ENCODE assay signal across 8 mouse cellular contexts in the genomic region with DNA sequence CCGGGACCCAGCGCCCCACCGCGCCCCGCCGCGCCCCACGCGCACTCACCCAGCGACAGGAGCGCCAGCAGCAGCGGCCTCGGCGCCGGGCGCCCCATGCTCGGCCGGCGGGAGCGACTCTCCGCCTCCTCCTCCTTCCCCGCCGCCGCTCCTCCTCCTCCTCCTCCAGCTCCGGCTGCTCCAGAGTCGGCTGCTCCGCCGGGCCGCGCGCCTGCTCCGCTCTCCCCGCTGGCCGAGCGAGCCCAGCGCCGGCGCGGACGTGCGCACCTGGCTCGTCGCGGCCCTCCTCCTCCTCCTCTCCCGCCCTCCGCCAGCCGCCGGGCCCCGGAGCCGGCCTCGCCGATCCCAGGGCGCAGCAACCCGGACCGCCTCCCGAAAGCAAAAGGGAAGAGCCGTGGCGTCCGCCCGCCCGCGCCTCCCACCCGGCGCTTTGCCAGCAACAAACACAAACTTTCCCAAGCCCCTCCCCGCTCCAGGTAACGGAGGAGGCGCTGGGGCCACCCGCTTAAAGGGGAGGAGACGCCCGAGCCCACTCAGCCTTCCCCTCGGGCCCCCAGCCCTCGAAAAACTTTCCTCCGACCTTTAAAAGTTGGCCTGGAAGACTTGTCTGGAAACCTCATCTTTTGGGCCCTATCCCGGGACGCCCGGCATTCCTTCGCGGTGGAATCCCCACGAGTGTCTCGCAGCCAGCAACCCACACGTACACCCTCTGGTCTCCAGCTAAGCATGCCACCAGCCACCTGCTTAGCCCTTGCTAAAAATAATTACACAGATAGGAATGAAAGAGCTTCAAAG. TPM values are rescaled to one million over a fixed set of nuclear protein-coding genes. Genes with fewer than 3 reads are reported as not detected.
A peak's percentile ranks its signal among the peaks of the same experiment; 100 is the strongest.
DNase-seq lines count a peak whose midpoint lies in the region; ATAC-seq and TF ChIP-seq lines count a peak whose summit lies in the region.

A gene (minus strand): TSS at position 236 of the 795 bp plus-strand sequence.

- no peak for DNase-seq in layer of hippocampus, adult 8-10 months (ENCODE audit: low spot score in 2 of 2)
- no peak for DNase-seq in layer of hippocampus, adult 9-11 months
- DNase-seq in midbrain, embryonic 14.5 days: peak; percentile 80
- peak; percentile 90 for DNase-seq in stomach, postnatal 0 days (ENCODE audit: low spot score)

- peak within 1 kb of the TSS; percentile 33 for H3K4me3 ChIP-seq in cortical plate, adult 2 months (ENCODE audit: insufficient read depth, low read length)
- H3K4me3 ChIP-seq in intestine, embryonic 15.5 days (replicated peaks): peak within 1 kb of the TSS; percentile 88
- peak within 1 kb of the TSS; percentile 90 for H3K4me3 ChIP-seq in limb, embryonic 13.5 days
- peak within 1 kb of the TSS; percentile 66 for H3K4me3 ChIP-seq in midbrain, embryonic 14.5 days (replicated peaks; ENCODE audit: low read depth, low read length)
- H3K4me3 ChIP-seq in stomach, postnatal 0 days (ENCODE audit: low read depth, low read length): peak within 1 kb of the TSS; percentile 77

- WGBS in intestine, embryonic 15.5 days: 1% methylated on average over 62 of the region's 81 CpGs
- 1% methylated on average over 55 of the region's 81 CpGs for WGBS in limb, embryonic 13.5 days
- under 1% methylated on average over 63 of the region's 81 CpGs for WGBS in midbrain, embryonic 14.5 days
- 1% methylated on average over 37 of the region's 81 CpGs for WGBS in stomach, postnatal 0 days

- H3K9ac ChIP-seq in intestine, embryonic 15.5 days: peak within 1 kb of the TSS; percentile 82
- peak within 1 kb of the TSS; percentile 96 for H3K9ac ChIP-seq in limb, embryonic 13.5 days
- peak within 1 kb of the TSS; percentile 88 for H3K9ac ChIP-seq in midbrain, embryonic 14.5 days (replicated peaks; ENCODE audit: low read length)
- H3K9ac ChIP-seq in stomach, postnatal 0 days (ENCODE audit: low read length): peak within 1 kb of the TSS; percentile 89

- ATAC-seq in granulocyte monocyte progenitor cell, adult 5-6 weeks (replicated peaks; ENCODE audit: poor library complexity, severe bottlenecking): peak; percentile 65
- peak; percentile 77 for ATAC-seq in intestine, embryonic 15.5 days
- peak; percentile 84 for ATAC-seq in limb, embryonic 13.5 days (ENCODE audit: low FRiP score, low read depth)
- peak; percentile 73 for ATAC-seq in midbrain, embryonic 14.5 days (ENCODE audit: low FRiP score, low TSS enrichment)
- ATAC-seq in stomach, postnatal 0 days (ENCODE audit: low FRiP score, low TSS enrichment): peak; percentile 69

- 0 out of 2 replicates have a peak, but pooled peaks cover 1% of the 10 kb centered on the region for H3K4me1 ChIP-seq in cortical plate, adult 2 months (ENCODE audit: control insufficient read depth, insufficient read depth, low read length)
- H3K4me1 ChIP-seq in intestine, embryonic 15.5 days (replicated peaks): peaks cover 27% of the 10 kb centered on the region
- H3K4me1 ChIP-seq in limb, embryonic 13.5 days: peaks cover 51% of the 10 kb centered on the region
- H3K4me1 ChIP-seq in midbrain, embryonic 14.5 days (ENCODE audit: control insufficient read depth, insufficient read depth, low read length): peaks cover 42% of the 10 kb centered on the region
- peaks cover 14% of the 10 kb centered on the region for H3K4me1 ChIP-seq in stomach, postnatal 0 days (replicated peaks; ENCODE audit: control insufficient read depth, insufficient read depth)

- H3K36me3 ChIP-seq in intestine, embryonic 15.5 days: no peaks in the 10 kb centered on the region
- H3K36me3 ChIP-seq in limb, embryonic 13.5 days: no peaks in the 10 kb centered on the region
- H3K36me3 ChIP-seq in midbrain, embryonic 14.5 days (ENCODE audit: control insufficient read depth, insufficient read depth, low read length): no peaks in the 10 kb centered on the region
- H3K36me3 ChIP-seq in stomach, postnatal 0 days (ENCODE audit: control insufficient read depth, insufficient read depth, low read length): no peaks in the 10 kb centered on the region

- TF ChIP-seq CTCF in cortical plate, adult 2 months (IDR thresholded peaks at IDR 0.05; ENCODE audit: extremely low read depth, insufficient read depth, low read length): no peak
- no peak for TF ChIP-seq CTCF in stomach, postnatal 0 days (IDR thresholded peaks at IDR 0.05; ENCODE audit: low read depth)

- H3K4me2 ChIP-seq in intestine, embryonic 15.5 days (replicated peaks): peak within 1 kb of the TSS; percentile 77
- peak within 1 kb of the TSS; percentile 82 for H3K4me2 ChIP-seq in limb, embryonic 13.5 days (replicated peaks)
- peak within 1 kb of the TSS; percentile 92 for H3K4me2 ChIP-seq in midbrain, embryonic 14.5 days (ENCODE audit: low read length)
- peak within 1 kb of the TSS; percentile 88 for H3K4me2 ChIP-seq in stomach, postnatal 0 days (replicated peaks; ENCODE audit: low read depth)

- no peaks in the 10 kb centered on the region for H3K9me3 ChIP-seq in intestine, embryonic 15.5 days
- no peaks in the 10 kb centered on the region for H3K9me3 ChIP-seq in limb, embryonic 13.5 days
- no peaks in the 10 kb centered on the region for H3K9me3 ChIP-seq in midbrain, embryonic 14.5 days (ENCODE audit: control insufficient read depth, low read length)
- H3K9me3 ChIP-seq in stomach, postnatal 0 days (ENCODE audit: control insufficient read depth, low read length): no peaks in the 10 kb centered on the region

- 0 out of 2 replicates have a peak within 1 kb of the TSS, but pooled peaks have one; percentile 37 for H3K27ac ChIP-seq in cortical plate, adult 2 months (ENCODE audit: insufficient read depth, low read length)
- peak within 1 kb of the TSS; percentile 92 for H3K27ac ChIP-seq in intestine, embryonic 15.5 days
- H3K27ac ChIP-seq in limb, embryonic 13.5 days: peak within 1 kb of the TSS; percentile 90
- peak within 1 kb of the TSS; percentile 70 for H3K27ac ChIP-seq in midbrain, embryonic 14.5 days (replicated peaks; ENCODE audit: low read depth, low read length)
- H3K27ac ChIP-seq in stomach, postnatal 0 days (replicated peaks): peak within 1 kb of the TSS; percentile 96

- H3K27me3 ChIP-seq in intestine, embryonic 15.5 days (replicated peaks): no peaks in the 10 kb centered on the region
- H3K27me3 ChIP-seq in limb, embryonic 13.5 days: no peaks in the 10 kb centered on the region
- peaks cover 6% of the 10 kb centered on the region; the same call in 1 of the 2 replicates for H3K27me3 ChIP-seq in midbrain, embryonic 14.5 days (ENCODE audit: control insufficient read depth, insufficient read depth, low read length)
- H3K27me3 ChIP-seq in stomach, postnatal 0 days (ENCODE audit: control insufficient read depth, insufficient read depth, low read length): no peaks in the 10 kb centered on the region

- TF ChIP-seq EP300 in stomach, postnatal 0 days (optimal IDR thresholded peaks at IDR 0.05): no peak

- TF ChIP-seq POLR2A in cortical plate, adult 2 months (IDR thresholded peaks at IDR 0.05; ENCODE audit: extremely low read depth, insufficient read depth, low read length): no peak

RNA-seq across cellular contexts. Expression of the gene that starts here (rescaled TPM):
- total RNA-seq in layer of hippocampus, adult 8-10 months (2022): 10 to 100 TPM; 10.8 to 14.7 (median 12.3) TPM
- 11.0 and 12.0 TPM in 2 replicates for polyA plus RNA-seq in cortical plate, adult 2 months (2012; rRNA removed)
- total RNA-seq in granulocyte monocyte progenitor cell, adult 5-6 weeks (2014; fragmentation: Nextera tagmentation): not detected in 2 replicates
- total RNA-seq in granulocyte monocyte progenitor cell, adult 5-6 weeks (2017): 0.17 TPM in 1 of 2 replicates, not detected in the other
- polyA plus RNA-seq in intestine, embryonic 15.5 days (2015; fragmentation: Nextera tagmentation; extraction: Ambion mirVana): 4.4 and 4.5 TPM in 2 replicates
- polyA plus RNA-seq in limb, embryonic 13.5 days (2015; fragmentation: Nextera tagmentation; extraction: Ambion mirVana): 6.6 and 6.7 TPM in 2 replicates
- polyA plus RNA-seq in midbrain, embryonic 14.5 days (2014; fragmentation: Nextera tagmentation; extraction: Ambion mirVana): 4.0 and 4.2 TPM in 2 replicates
- polyA plus RNA-seq in stomach, postnatal 0 days (2015; fragmentation: Nextera tagmentation; extraction: Ambion mirVana): 5.3 and 5.8 TPM in 2 replicates

Comparison
In these comparisons a context has a peak if more than half of its experiments do, and no peak if none do; other contexts are left out.
1. RNA of the gene that starts here (total RNA-seq): 10.8 to 14.7 TPM in layer of hippocampus, adult 8-10 months; 0.17 TPM in granulocyte monocyte progenitor cell, adult 5-6 weeks; every median in the first group is over 10 times any median in the second.
2. Peak in ATAC-seq in granulocyte monocyte progenitor cell, adult 5-6 weeks; RNA of the gene not detected or under 1 TPM.
3. DNase-seq: peak in midbrain, embryonic 14.5 days (single experiment) and stomach, postnatal 0 days (single experiment); none in layer of hippocampus, adult 8-10 months (0 of 2) and layer of hippocampus, adult 9-11 months (single experiment).
4. H3K27ac ChIP-seq: peak in every context shown above with its lines; median percentile 96 in stomach, postnatal 0 days; 92 in intestine, embryonic 15.5 days; 90 in limb, embryonic 13.5 days; 70 in midbrain, embryonic 14.5 days; 37 in cortical plate, adult 2 months.
5. H3K4me3 ChIP-seq: peak in every context shown above with its lines; median percentile 90 in limb, embryonic 13.5 days; 88 in intestine, embryonic 15.5 days; 77 in stomach, postnatal 0 days; 66 in midbrain, embryonic 14.5 days; 33 in cortical plate, adult 2 months.
6. Peak in every context shown above with its lines, with median percentiles within 50 percentile points of each other: ATAC-seq, H3K4me2 ChIP-seq and H3K9ac ChIP-seq.